In genomic region chr9:107308346-107309000, GRCm38 (mm10) we compare ENCODE assay signal across 9 mouse cellular contexts. TPM values are rescaled to one million over a fixed set of nuclear protein-coding genes. Genes with fewer than 3 reads are reported as not detected.
A peak's percentile ranks its signal among the peaks of the same experiment; 100 is the strongest.
DNase-seq lines count a peak whose midpoint lies in the region; ATAC-seq and TF ChIP-seq lines count a peak whose summit lies in the region.
"Had no signal": no experiment of that assay in that cellular context is flagged by ENCODE, and none has a peak within 500 bp of the region (broad histone marks: within the 10 kb centered on the region; RNA-seq: fewer than 3 reads in every experiment).

No protein-coding gene starts in this region.

- in situ Hi-C loops in CH12.LX (cut with MboI; ENCODE audit: low pct_ligation_motif_present, low pct_unique_long_range_greater_than_20kb, low sequenced_read_pairs) = no loop called here

- peak overlapping the region; percentile 50; the same call in 1 of the 2 replicates for H3K4me2 ChIP-seq in heart, embryonic 16.5 days (ENCODE audit: low read depth, low read length)
- H3K4me2 ChIP-seq in CH12.LX (ENCODE audit: insufficient read depth, low read depth, poor library complexity, severe bottlenecking) = no peak overlapping the region
- no peak overlapping the region for H3K4me2 ChIP-seq in forebrain, embryonic 13.5 days
- no peak overlapping the region for H3K4me2 ChIP-seq in neural tube, embryonic 15.5 days

- H3K9ac ChIP-seq in heart, embryonic 16.5 days (ENCODE audit: low read length) = peak overlapping the region; percentile 61
- no peak overlapping the region for H3K9ac ChIP-seq in CH12.LX (ENCODE audit: insufficient read depth, low read depth)
- no peak overlapping the region for H3K9ac ChIP-seq in forebrain, embryonic 13.5 days
- H3K9ac ChIP-seq in neural tube, embryonic 15.5 days (replicated peaks) = no peak overlapping the region

- TF ChIP-seq CTCF in CH12.LX (conservative IDR thresholded peaks at IDR 0.05 in 1 of 2, IDR thresholded peaks at IDR 0.05 in 1 of 2; ENCODE audit: low read depth in 2 of 2, low read length in 2 of 2) = no peak
- no peak for TF ChIP-seq CTCF in G1E (IDR thresholded peaks at IDR 0.05; ENCODE audit: low read depth, low read length)

- no peak for TF ChIP-seq EP300 in CH12.LX (IDR thresholded peaks at IDR 0.05; ENCODE audit: low read length)

- no peaks in the 10 kb centered on the region for H3K36me3 ChIP-seq in heart, embryonic 16.5 days (ENCODE audit: control insufficient read depth, insufficient read depth)
- no peaks in the 10 kb centered on the region for H3K36me3 ChIP-seq in CH12.LX (replicated peaks in 1 of 2; ENCODE audit: control insufficient read depth in 1 of 2, insufficient read depth in 1 of 2, low read length in 1 of 2)
- H3K36me3 ChIP-seq in G1E (replicated peaks) = peaks cover 14% of the 10 kb centered on the region
- H3K36me3 ChIP-seq in forebrain, embryonic 13.5 days (ENCODE audit: poor library complexity, severe bottlenecking) = no peaks in the 10 kb centered on the region
- no peaks in the 10 kb centered on the region for H3K36me3 ChIP-seq in neural tube, embryonic 15.5 days

- TF ChIP-seq POLR2A in CH12.LX (IDR thresholded peaks at IDR 0.05; ENCODE audit: low read depth, low read length) = no peak

- TF ChIP-seq RAD21 in CH12.LX (IDR thresholded peaks at IDR 0.05; ENCODE audit: low read depth, low read length) = no peak

- peak overlapping the region; percentile 94 for H3K27ac ChIP-seq in heart, embryonic 16.5 days (ENCODE audit: low read length)
- no peak overlapping the region for H3K27ac ChIP-seq in CH12.LX (ENCODE audit: insufficient read depth, low read depth)
- no peak overlapping the region for H3K27ac ChIP-seq in forebrain, embryonic 13.5 days
- H3K27ac ChIP-seq in neural tube, embryonic 15.5 days (replicated peaks) = no peak overlapping the region

- H3K79me2 ChIP-seq in CH12.LX (replicated peaks; ENCODE audit: control insufficient read depth, extremely low read depth, insufficient read depth, poor library complexity, severe bottlenecking) = no peaks in the 10 kb centered on the region

- dilution Hi-C loops in CH12.LX (cut with MboI; ENCODE audit: extremely low pct_ligation_motif_present, extremely low pct_unique_long_range_greater_than_20kb, low sequenced_read_pairs) = no loop called here

- WGBS in heart, embryonic 16.5 days = 84% methylated on average over 9 of the region's 9 CpGs
- WGBS in forebrain, embryonic 13.5 days = 91% methylated on average over 9 of the region's 9 CpGs
- WGBS in neural tube, embryonic 15.5 days = 90% methylated on average over 9 of the region's 9 CpGs

- H3K4me3 ChIP-seq in heart, embryonic 16.5 days (ENCODE audit: low read length) = no peak overlapping the region
- no peak overlapping the region for H3K4me3 ChIP-seq in CH12.LX (replicated peaks in 1 of 3; ENCODE audit: low read depth in 2 of 3, low read length in 2 of 3, poor library complexity in 1 of 3)
- H3K4me3 ChIP-seq in G1E (ENCODE audit: low read depth, low read length) = peak overlapping the region; percentile 64; the same call in 1 of the 2 replicates
- no peak overlapping the region for H3K4me3 ChIP-seq in forebrain, embryonic 13.5 days
- H3K4me3 ChIP-seq in neural tube, embryonic 15.5 days (replicated peaks) = no peak overlapping the region

- H3K9me3 ChIP-seq in heart, embryonic 16.5 days (replicated peaks; ENCODE audit: control insufficient read depth, low read length) = no peaks in the 10 kb centered on the region
- H3K9me3 ChIP-seq in CH12.LX (replicated peaks; ENCODE audit: low read length) = no peaks in the 10 kb centered on the region
- no peaks in the 10 kb centered on the region for H3K9me3 ChIP-seq in G1E (replicated peaks)
- no peaks in the 10 kb centered on the region for H3K9me3 ChIP-seq in forebrain, embryonic 13.5 days (replicated peaks)
- no peaks in the 10 kb centered on the region for H3K9me3 ChIP-seq in neural tube, embryonic 15.5 days (replicated peaks)

- DNase-seq in heart, adult 8-10 months (ENCODE audit: low spot score) = no peak
- DNase-seq in CH12.LX (ENCODE audit: extremely low read depth) (no peak), G1E (ENCODE audit: low spot score) (no peak)
- peak; percentile 44 for DNase-seq in kidney, postnatal 14 days

- H3K4me1 ChIP-seq in heart, embryonic 16.5 days (ENCODE audit: control insufficient read depth, insufficient read depth, low read length) = peaks cover 42% of the 10 kb centered on the region
- peaks cover 55 to 90% of the 10 kb centered on the region in 2 experiments for H3K4me1 ChIP-seq in CH12.LX (ENCODE audit: control insufficient read depth in 1 of 2, insufficient read depth in 2 of 2)
- H3K4me1 ChIP-seq in G1E (ENCODE audit: insufficient read depth, low read depth, low read length) = peaks cover 92% of the 10 kb centered on the region
- H3K4me1 ChIP-seq in forebrain, embryonic 13.5 days = no peaks in the 10 kb centered on the region
- H3K4me1 ChIP-seq in neural tube, embryonic 15.5 days = no peaks in the 10 kb centered on the region

- H3K27me3 ChIP-seq in heart, embryonic 16.5 days (ENCODE audit: control insufficient read depth, insufficient read depth, low read length) = no peaks in the 10 kb centered on the region
- H3K27me3 ChIP-seq in CH12.LX (replicated peaks) = no peaks in the 10 kb centered on the region
- no peaks in the 10 kb centered on the region for H3K27me3 ChIP-seq in G1E (ENCODE audit: insufficient read depth, low read length)
- H3K27me3 ChIP-seq in forebrain, embryonic 13.5 days = no peaks in the 10 kb centered on the region
- H3K27me3 ChIP-seq in neural tube, embryonic 15.5 days (replicated peaks) = no peaks in the 10 kb centered on the region

- no peak for ATAC-seq in heart, embryonic 16.5 days (replicated peaks; ENCODE audit: extremely low read depth, insufficient read depth, low FRiP score)
- ATAC-seq in G1E (ENCODE audit: extremely low read depth, insufficient number of reproducible peaks, low FRiP score, poor library complexity, severe bottlenecking) = no peak
- no peak for ATAC-seq in forebrain, embryonic 13.5 days
- ATAC-seq in neural tube, embryonic 15.5 days (ENCODE audit: low FRiP score) = no peak
- ATAC-seq: forebrain, embryonic 14.5 days; midbrain, embryonic 16.5 days had no signal

TF ChIP-seq in CH12.LX, 34 proteins besides CTCF, POLR2A, EP300 and RAD21:
- TF ChIP-seq BHLHE40 (IDR thresholded peaks at IDR 0.05; ENCODE audit: low read depth, low read length) (0 out of 2 replicates have a peak, but pooled peaks have one; percentile 0), MXI1 (IDR thresholded peaks at IDR 0.05; ENCODE audit: low read depth, low read length) (no peak)

RNA-seq across cellular contexts. Expression of gene Cish, which starts 12.6 kb away (rescaled TPM):
- 43.4 and 44.4 TPM in 2 replicates for polyA plus RNA-seq in heart, embryonic 16.5 days (2015; fragmentation: Nextera tagmentation; extraction: Ambion mirVana)
- total RNA-seq in heart, adult 8-10 months (2022) = 100 to 1,000 TPM in 3 of 4 experiments, 10 to 100 TPM in 1; 87.1 to 234 (median 146) TPM
- total RNA-seq in CH12.LX (2012; rRNA removed) = 1.7 and 3.5 TPM in 2 replicates
- total RNA-seq in CH12.LX (2014; rRNA removed) = 0.42 and 0.43 TPM in 2 replicates
- polyA plus RNA-seq in CH12.LX (2012; ENCODE audit: insufficient read length, low read depth) = 2.2 and 4.6 TPM in 2 replicates
- 106 TPM in 2 replicates for total RNA-seq in G1E (2014; fragmentation: Nextera tagmentation)
- total RNA-seq in G1E (2017) = 22.1 and 24.7 TPM in 2 replicates
- polyA plus RNA-seq in G1E (2012) = 151 and 158 TPM in 2 replicates
- polyA plus RNA-seq in forebrain, embryonic 13.5 days (2015; fragmentation: Nextera tagmentation; extraction: Ambion mirVana) = 6.2 and 7.3 TPM in 2 replicates
- polyA plus RNA-seq in neural tube, embryonic 15.5 days (2015; fragmentation: Nextera tagmentation; extraction: Ambion mirVana) = 12.6 and 15.5 TPM in 2 replicates

RNA-seq across cellular contexts. Expression of gene Mapkapk3, which starts 18.8 kb away (rescaled TPM):
- polyA plus RNA-seq in heart, embryonic 16.5 days (2015; fragmentation: Nextera tagmentation; extraction: Ambion mirVana) = 11.4 and 13.1 TPM in 2 replicates
- total RNA-seq in heart, adult 8-10 months (2022) = 10 to 100 TPM; 27.2 to 38.4 (median 32.0) TPM
- total RNA-seq in CH12.LX (2012; rRNA removed) (33.3 and 39.8 TPM in 2 replicates), CH12.LX (2014; rRNA removed) (29.1 and 29.9 TPM in 2 replicates), G1E (2014; fragmentation: Nextera tagmentation) (41.5 and 66.3 TPM in 2 replicates), G1E (2017) (99.8 and 115 TPM in 2 replicates)
- polyA plus RNA-seq in CH12.LX (2012; ENCODE audit: insufficient read length, low read depth) (30.1 and 33.1 TPM in 2 replicates), G1E (2012) (60.1 and 72.6 TPM in 2 replicates)
- 2.0 and 2.4 TPM in 2 replicates for polyA plus RNA-seq in forebrain, embryonic 13.5 days (2015; fragmentation: Nextera tagmentation; extraction: Ambion mirVana)
- 2.2 and 9.4 TPM in 2 replicates for polyA plus RNA-seq in neural tube, embryonic 15.5 days (2015; fragmentation: Nextera tagmentation; extraction: Ambion mirVana)

RNA-seq across cellular contexts. Expression of gene Hemk1, which starts 29.7 kb away (rescaled TPM):
- 10.2 and 14.4 TPM in 2 replicates for polyA plus RNA-seq in heart, embryonic 16.5 days (2015; fragmentation: Nextera tagmentation; extraction: Ambion mirVana)
- total RNA-seq in heart, adult 8-10 months (2022) = 10 to 100 TPM; 17.3 to 24.0 (median 19.9) TPM
- total RNA-seq in CH12.LX (2012; rRNA removed) (12.2 and 20.5 TPM in 2 replicates), CH12.LX (2014; rRNA removed) (10.8 and 12.1 TPM in 2 replicates), G1E (2014; fragmentation: Nextera tagmentation) (29.6 and 42.6 TPM in 2 replicates), G1E (2017) (35.6 and 48.6 TPM in 2 replicates)
- polyA plus RNA-seq in CH12.LX (2012; ENCODE audit: insufficient read length, low read depth) (11.9 TPM in 2 replicates), G1E (2012) (9.4 and 11.0 TPM in 2 replicates)
- polyA plus RNA-seq in forebrain, embryonic 13.5 days (2015; fragmentation: Nextera tagmentation; extraction: Ambion mirVana) = 13.3 and 13.9 TPM in 2 replicates
- polyA plus RNA-seq in neural tube, embryonic 15.5 days (2015; fragmentation: Nextera tagmentation; extraction: Ambion mirVana) = 16.3 and 18.2 TPM in 2 replicates

RNA-seq across cellular contexts. Expression of gene 6430571L13Rik, which starts 31.9 kb away (rescaled TPM):
- 1.2 and 1.5 TPM in 2 replicates for polyA plus RNA-seq in heart, embryonic 16.5 days (2015; fragmentation: Nextera tagmentation; extraction: Ambion mirVana)
- total RNA-seq in heart, adult 8-10 months (2022) = 10 to 100 TPM in 1 of 4 experiments, 1 to 10 TPM in 3; 5.6 to 10.3 (median 6.4) TPM
- total RNA-seq in CH12.LX (2012; rRNA removed) = 0.34 and 0.72 TPM in 2 replicates
- 0.11 TPM in 1 of 2 replicates, not detected in the other for total RNA-seq in CH12.LX (2014; rRNA removed)
- polyA plus RNA-seq in CH12.LX (2012; ENCODE audit: insufficient read length, low read depth) = 0.09 and 0.10 TPM in 2 replicates
- total RNA-seq in G1E (2014; fragmentation: Nextera tagmentation) = 1.3 TPM in 1 of 2 replicates, not detected in the other
- 0.64 and 0.76 TPM in 2 replicates for total RNA-seq in G1E (2017)
- 0.29 and 0.46 TPM in 2 replicates for polyA plus RNA-seq in G1E (2012)
- polyA plus RNA-seq in forebrain, embryonic 13.5 days (2015; fragmentation: Nextera tagmentation; extraction: Ambion mirVana) = 3.1 and 3.2 TPM in 2 replicates
- 7.8 and 9.1 TPM in 2 replicates for polyA plus RNA-seq in neural tube, embryonic 15.5 days (2015; fragmentation: Nextera tagmentation; extraction: Ambion mirVana)
